Mouse (Mus musculus): ENCODE measurements at regions not wholly inside any gene's neighbourhood (a gene's known extent, or its start where the extent isn't known, plus 50 kb on each side); places are given as distances from the start of the nearest gene placed in this dataset.

- Histone ChIP-seq H3K27ac (no peak overlapping the region), H3K4me1 (no peaks in the 10 kb centered on the region), H3K9ac (no peak overlapping the region), H3K4me3 (no peak overlapping the region), H3K9me3 (replicated peaks) (no peaks in the 10 kb centered on the region), H3K36me3 (no peaks in the 10 kb centered on the region), H3K27me3 (replicated peaks) (no peaks in the 10 kb centered on the region), H3K4me2 (no peak overlapping the region)
- no peak for ATAC-seq
- WGBS (ENCODE audit: insufficient replicate concordance): 76% methylated on average over 28 of the region's 28 CpGs
Observed at GRCm38 (mm10) chr17:67499783-67500641, 132.5 kb downstream of the Lrrc30 start.

DNA sequence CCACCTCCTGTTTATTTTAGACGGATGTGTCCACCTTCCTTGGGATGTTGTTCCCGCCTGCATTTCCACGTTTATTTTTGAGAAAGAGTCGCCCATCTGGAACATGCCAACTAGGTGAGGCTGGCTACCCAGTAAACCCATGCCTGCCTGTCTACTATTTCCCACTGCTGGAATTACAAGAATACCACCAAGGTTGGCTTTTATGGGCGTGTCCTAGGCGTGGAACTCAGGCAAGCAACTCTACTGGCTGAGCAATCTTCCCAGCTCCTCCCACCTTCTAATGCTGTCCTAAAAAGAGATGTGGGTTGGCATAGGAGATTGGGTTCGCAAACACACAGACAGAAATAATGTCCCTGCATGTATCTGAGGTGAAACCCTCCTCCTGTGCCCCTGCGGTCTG is 135.1 kb downstream of the Lrrc30 start:
- Histone ChIP-seq H3K27me3 (replicated peaks) (no peaks in the 10 kb centered on the region), H3K4me2 (no peak overlapping the region), H3K9ac (no peak overlapping the region), H3K4me1 (no peaks in the 10 kb centered on the region), H3K9me3 (replicated peaks) (no peaks in the 10 kb centered on the region), H3K36me3 (no peaks in the 10 kb centered on the region), H3K4me3 (no peak overlapping the region), H3K27ac (no peak overlapping the region)
- WGBS (ENCODE audit: insufficient replicate concordance): 70% methylated on average over 8 of the region's 8 CpGs
- ATAC-seq: no peak

GRCm38 (mm10) chr17:67480463-67480862 is 126.2 kb upstream of the Ptprm start:
- no peak overlapping the region for H3K9ac ChIP-seq
- WGBS (ENCODE audit: insufficient replicate concordance): 55% methylated on average over 5 of the region's 5 CpGs
- ATAC-seq: no peak

GRCm38 (mm10) chr17:67473137-67473536 is 118.9 kb upstream of the Ptprm start:
- no peak for ATAC-seq
- WGBS (ENCODE audit: insufficient replicate concordance): 34% methylated on average over 2 of the region's 2 CpGs
- H3K9ac ChIP-seq: no peak overlapping the region
- no peaks in the 10 kb centered on the region for H3K27me3 ChIP-seq (replicated peaks)
- peaks cover 18% of the 10 kb centered on the region; the same call in 1 of the 2 replicates for H3K9me3 ChIP-seq (replicated peaks)
- H3K36me3 ChIP-seq: no peaks in the 10 kb centered on the region
- H3K27ac ChIP-seq: no peak overlapping the region
- H3K4me1 ChIP-seq: no peaks in the 10 kb centered on the region
- H3K4me2 ChIP-seq: no peak overlapping the region
- no peak overlapping the region for H3K4me3 ChIP-seq

More at GRCm38 (mm10) chr17:67480463-67480862, 126.2 kb upstream of the Ptprm start:
- no peak overlapping the region for H3K27ac ChIP-seq
- no peaks in the 10 kb centered on the region for H3K27me3 ChIP-seq (replicated peaks)
- H3K4me1 ChIP-seq: no peaks in the 10 kb centered on the region
- no peaks in the 10 kb centered on the region for H3K36me3 ChIP-seq
- no peak overlapping the region for H3K4me2 ChIP-seq
- peaks cover 11% of the 10 kb centered on the region; the same call in 1 of the 2 replicates for H3K9me3 ChIP-seq (replicated peaks)
- H3K4me3 ChIP-seq: no peak overlapping the region

GRCm38 (mm10) chr17:67458851-67459421 is 104.7 kb upstream of the Ptprm start:
- no peak overlapping the region for H3K4me2 ChIP-seq
- WGBS (ENCODE audit: insufficient replicate concordance): 56% methylated on average over 4 of the region's 4 CpGs
- no peaks in the 10 kb centered on the region for H3K9me3 ChIP-seq (replicated peaks)
- no peaks in the 10 kb centered on the region for H3K4me1 ChIP-seq
- no peak overlapping the region for H3K4me3 ChIP-seq
- no peak overlapping the region for H3K9ac ChIP-seq
- ATAC-seq: no peak
- no peaks in the 10 kb centered on the region for H3K36me3 ChIP-seq
- H3K27me3 ChIP-seq (replicated peaks): no peaks in the 10 kb centered on the region
- no peak overlapping the region for H3K27ac ChIP-seq

GRCm38 (mm10) chr17:67451966-67452365 is 97.7 kb upstream of the Ptprm start:
- no peak for ATAC-seq
- 71% methylated on average over 13 of the region's 13 CpGs for WGBS (ENCODE audit: insufficient replicate concordance)
- Histone ChIP-seq H3K9ac (no peak overlapping the region), H3K27ac (no peak overlapping the region), H3K9me3 (replicated peaks) (no peaks in the 10 kb centered on the region), H3K36me3 (no peaks in the 10 kb centered on the region), H3K4me1 (no peaks in the 10 kb centered on the region), H3K4me3 (no peak overlapping the region), H3K4me2 (no peak overlapping the region), H3K27me3 (replicated peaks) (no peaks in the 10 kb centered on the region)

GRCm38 (mm10) chr17:67451081-67451480 is 96.8 kb upstream of the Ptprm start:
- no peak overlapping the region for H3K4me3 ChIP-seq
- H3K9ac ChIP-seq: no peak overlapping the region
- H3K27me3 ChIP-seq (replicated peaks): no peaks in the 10 kb centered on the region
- no peaks in the 10 kb centered on the region for H3K9me3 ChIP-seq (replicated peaks)
- ATAC-seq: no peak
- H3K36me3 ChIP-seq: no peaks in the 10 kb centered on the region
- no peak overlapping the region for H3K4me2 ChIP-seq
- 32% methylated on average over 2 of the region's 2 CpGs for WGBS (ENCODE audit: insufficient replicate concordance)
- H3K27ac ChIP-seq: no peak overlapping the region
- H3K4me1 ChIP-seq: no peaks in the 10 kb centered on the region

GRCm38 (mm10) chr17:67450021-67450420 is 95.8 kb upstream of the Ptprm start:
- Histone ChIP-seq H3K4me1 (no peaks in the 10 kb centered on the region), H3K9me3 (replicated peaks) (no peaks in the 10 kb centered on the region), H3K4me3 (no peak overlapping the region)

DNA sequence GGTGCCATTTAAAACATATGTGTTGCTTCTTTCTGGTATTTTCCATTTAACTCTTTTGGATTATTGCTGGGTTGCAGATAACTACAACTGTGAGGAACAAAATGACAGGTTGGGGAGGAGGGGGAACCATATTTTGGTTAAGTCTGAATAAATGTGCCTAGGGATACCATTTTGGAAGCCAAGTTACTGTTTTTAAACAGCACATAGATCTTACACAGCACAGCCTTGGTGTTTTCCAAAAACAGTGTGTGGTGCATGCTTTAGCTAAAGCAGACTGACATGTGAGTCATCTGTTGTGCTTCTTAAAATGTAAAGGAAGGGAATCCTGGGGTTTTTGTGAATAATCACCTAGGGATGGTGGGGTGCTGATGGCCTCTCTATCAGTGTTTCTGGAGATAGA is 91.7 kb upstream of the Ptprm start:
- ATAC-seq: no peak

More at GRCm38 (mm10) chr17:67450021-67450420, 95.8 kb upstream of the Ptprm start:
- ATAC-seq: no peak
- H3K36me3 ChIP-seq: no peaks in the 10 kb centered on the region
- H3K27ac ChIP-seq: no peak overlapping the region
- no peak overlapping the region for H3K9ac ChIP-seq
- no peak overlapping the region for H3K4me2 ChIP-seq
- H3K27me3 ChIP-seq (replicated peaks): no peaks in the 10 kb centered on the region
- WGBS (ENCODE audit: insufficient replicate concordance): 71% methylated on average over 5 of the region's 5 CpGs

DNA sequence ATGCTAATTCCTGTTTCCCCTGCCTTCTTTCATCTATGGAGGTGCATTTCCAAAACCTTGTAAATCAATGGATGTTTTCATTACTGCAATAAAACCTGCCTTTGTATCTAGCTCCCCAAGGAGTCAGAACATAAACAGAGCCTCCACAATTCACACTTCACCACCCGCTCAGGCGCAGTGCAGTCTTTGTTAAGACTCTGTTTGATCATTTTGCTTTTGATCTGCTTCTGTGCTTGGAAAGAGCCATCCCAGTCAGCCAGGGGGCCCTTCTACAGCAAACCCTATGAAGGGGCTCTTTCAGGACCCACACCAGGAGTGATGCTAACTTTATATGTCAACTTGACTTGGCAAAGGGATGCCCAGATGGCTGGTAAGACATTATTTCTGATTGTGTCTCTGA is 86.7 kb upstream of the Ptprm start:
- Histone ChIP-seq H3K27ac (no peak overlapping the region), H3K4me1 (no peaks in the 10 kb centered on the region), H3K36me3 (no peaks in the 10 kb centered on the region), H3K9me3 (replicated peaks) (peaks cover 4% of the 10 kb centered on the region; the same call in 1 of the 2 replicates), H3K9ac (no peak overlapping the region), H3K4me3 (no peak overlapping the region), H3K27me3 (replicated peaks) (no peaks in the 10 kb centered on the region), H3K4me2 (no peak overlapping the region)
- WGBS (ENCODE audit: insufficient replicate concordance): 73% methylated on average over 2 of the region's 2 CpGs
- ATAC-seq: no peak

More for the DNA sequence above, 91.7 kb upstream of the Ptprm start:
- Histone ChIP-seq H3K27ac (no peak overlapping the region), H3K4me1 (no peaks in the 10 kb centered on the region), H3K36me3 (no peaks in the 10 kb centered on the region), H3K9ac (no peak overlapping the region), H3K4me2 (no peak overlapping the region), H3K4me3 (no peak overlapping the region), H3K9me3 (replicated peaks) (0 out of 2 replicates have a peak, but pooled peaks cover 4% of the 10 kb centered on the region), H3K27me3 (replicated peaks) (no peaks in the 10 kb centered on the region)

- Histone ChIP-seq H3K27ac (no peak overlapping the region), H3K9ac (no peak overlapping the region), H3K36me3 (no peaks in the 10 kb centered on the region), H3K27me3 (replicated peaks) (no peaks in the 10 kb centered on the region), H3K4me2 (no peak overlapping the region), H3K4me1 (no peaks in the 10 kb centered on the region), H3K4me3 (no peak overlapping the region), H3K9me3 (replicated peaks) (no peaks in the 10 kb centered on the region)
- no peak for ATAC-seq
- 65% methylated on average over 4 of the region's 4 CpGs for WGBS (ENCODE audit: insufficient replicate concordance)
Observed at GRCm38 (mm10) chr17:67419956-67420711, 65.9 kb upstream of the Ptprm start.
